Mouse (Mus musculus) liver, postnatal 0 days (tissue): ENCODE data around the gene Uts2r. TPM values are rescaled to one million over a fixed set of nuclear protein-coding genes. Genes with fewer than 3 reads are reported as not detected.

Experiments
- ATAC-seq: fragments of 200-750 bp; cut with Nextera tagmentation; 2 replicates; pipeline ENCODE4 v1.8.0; 2017; ENCODE audit warnings: mild to moderate bottlenecking, moderate library complexity
- DNase-seq: peaks from one replicate; pipeline ENCODE4 v3.0.0-alpha.2; 2016
- H3K27ac ChIP-seq: fragments of 300-500 bp; sonication (generic); 2 replicates; pipeline ENCODE4 v1.5.1; 2014; ENCODE audit warnings: antibody characterized with exemption, moderate library complexity, mild to moderate bottlenecking, low read depth
- H3K27me3 ChIP-seq: fragments of 300-500 bp; sonication (generic); 2 replicates; pipeline ENCODE4 v1.6.1; 2014; ENCODE audit warnings: low read length, control low read depth, mixed read lengths; ENCODE audit not compliant: insufficient read depth
- H3K36me3 ChIP-seq: fragments of 300-500 bp; sonication (generic); replicated peaks from 2 replicates; pipeline ENCODE4 v1.6.1; 2014; ENCODE audit warnings: mild to moderate bottlenecking, control low read depth, low read length, moderate library complexity, mixed read lengths; ENCODE audit not compliant: insufficient read depth
- H3K4me1 ChIP-seq: fragments of 300-500 bp; sonication (generic); 2 replicates; pipeline ENCODE4 v1.6.1; 2014; ENCODE audit warnings: antibody characterized with exemption, mild to moderate bottlenecking, control low read depth; ENCODE audit not compliant: insufficient read depth
- H3K4me2 ChIP-seq: fragments of 300-500 bp; sonication (generic); 2 replicates; pipeline ENCODE4 v1.6.1; 2014; ENCODE audit warnings: low read depth, mild to moderate bottlenecking, low read length, moderate library complexity, mixed read lengths
- H3K4me3 ChIP-seq: fragments of 300-500 bp; sonication (generic); 2 replicates; pipeline ENCODE4 v1.5.1; 2014; ENCODE audit warnings: low read depth, low read length
- H3K9ac ChIP-seq: fragments of 300-500 bp; sonication (generic); replicated peaks from 2 replicates; pipeline ENCODE4 v1.6.1; 2014; ENCODE audit warnings: mild to moderate bottlenecking, moderate library complexity
- H3K9me3 ChIP-seq: fragments of 300-500 bp; sonication (generic); 2 replicates; pipeline ENCODE4 v1.6.1; 2016; ENCODE audit warnings: mild to moderate bottlenecking, control low read depth, low read length, mixed read lengths
- CTCF ChIP-seq: sonication (generic); IDR thresholded peaks from 2 replicates; pipeline ENCODE4 v1.5.1; 2016; ENCODE audit warnings: antibody characterized with exemption, low read depth
- EP300 ChIP-seq: IDR thresholded peaks from 2 replicates; pipeline ENCODE4 v1.6.1; 2016; ENCODE audit warnings: antibody characterized with exemption, low read depth, mild to moderate bottlenecking
- WGBS: fragments of 180-500 bp; shearing (Covaris S2); extraction: QIAGEN DNeasy Blood & Tissue Kit; methylation state at CpG from one replicate; pipeline ENCODE4 v1.1.7; 2014; ENCODE audit not compliant: insufficient replicate concordance; 5-methylcytosine and 5-hydroxymethylcytosine counted together
- polyA plus RNA-seq: library from polyadenylated mRNA; unstranded; fragments of >200 nt; fragmentation: Nextera tagmentation; extraction: Ambion mirVana; gene quantifications from 2 replicates; pipeline ENCODE4 v1.2.1, GENCODE M21; 2015

The Uts2r gene
- polyA plus RNA-seq, 1 experiment from 2014 or later: not detected

- DNase-seq (no peak), ATAC-seq (no peak)
- Histone ChIP-seq H3K4me1 (no peaks in the 10 kb centered on the region; the same call in 1 of the 2 replicates), H3K36me3 (no peaks in the 10 kb centered on the region), H3K27me3 (no peaks in the 10 kb centered on the region), H3K4me2 (no peak overlapping the region), H3K4me3 (no peak overlapping the region), H3K27ac (no peak overlapping the region), H3K9me3 (no peaks in the 10 kb centered on the region), H3K9ac (no peak overlapping the region)
- TF ChIP-seq CTCF (no peak), EP300 (no peak)
- whole genome bisulfite sequencing: 59% methylated on average over 3 of the region's 3 CpGs
Observed at GRCm38 (mm10) chr11:121174234-121174633, 14.2 kb downstream of the Uts2r start.

GRCm38 (mm10) chr11:121176285-121177270, 16.5 kb downstream of the Uts2r start:
- TF ChIP-seq EP300: no peak
- TF ChIP-seq CTCF: peak; percentile 96
- Histone ChIP-seq H3K4me3 (no peak overlapping the region), H3K27me3 (no peaks in the 10 kb centered on the region), H3K4me2 (no peak overlapping the region), H3K36me3 (no peaks in the 10 kb centered on the region), H3K9ac (no peak overlapping the region), H3K9me3 (no peaks in the 10 kb centered on the region), H3K4me1 (no peaks in the 10 kb centered on the region; the same call in 1 of the 2 replicates), H3K27ac (no peak overlapping the region)
- ATAC-seq (peak; percentile 71), DNase-seq (peak; percentile 66)
- WGBS: 50% methylated on average over 12 of the region's 12 CpGs

GRCm38 (mm10) chr11:121189681-121190080, 29.6 kb downstream of the Uts2r start:
- no peak overlapping the region for H3K27ac ChIP-seq
- 76% methylated on average over 3 of the region's 3 CpGs for WGBS
- no peaks in the 10 kb centered on the region; the same call in 1 of the 2 replicates for H3K36me3 ChIP-seq
- no peaks in the 10 kb centered on the region for H3K9me3 ChIP-seq
- ATAC-seq (no peak), DNase-seq (no peak)
- H3K4me2 ChIP-seq: no peak overlapping the region
- no peaks in the 10 kb centered on the region for H3K27me3 ChIP-seq
- H3K9ac ChIP-seq: no peak overlapping the region
- TF ChIP-seq EP300 (no peak), CTCF (no peak)
- H3K4me3 ChIP-seq: no peak overlapping the region
- H3K4me1 ChIP-seq: no peaks in the 10 kb centered on the region

- Histone ChIP-seq H3K9ac (no peak overlapping the region), H3K4me1 (no peaks in the 10 kb centered on the region), H3K4me2 (no peak overlapping the region), H3K9me3 (no peaks in the 10 kb centered on the region), H3K27me3 (no peaks in the 10 kb centered on the region), H3K4me3 (no peak overlapping the region), H3K27ac (no peak overlapping the region), H3K36me3 (no peaks in the 10 kb centered on the region; the same call in 1 of the 2 replicates)
- DNase-seq (no peak), ATAC-seq (no peak)
- TF ChIP-seq EP300 (no peak), CTCF (no peak)
- WGBS: 49% methylated on average over 2 of the region's 2 CpGs
Observed at GRCm38 (mm10) chr11:121192742-121193141, 32.7 kb downstream of the Uts2r start.

- H3K4me2 ChIP-seq: no peak overlapping the region
- H3K27ac ChIP-seq: no peak overlapping the region
- DNase-seq (no peak), ATAC-seq (no peak)
- no peak overlapping the region for H3K9ac ChIP-seq
- no peaks in the 10 kb centered on the region for H3K4me1 ChIP-seq
- H3K36me3 ChIP-seq: no peaks in the 10 kb centered on the region; the same call in 1 of the 2 replicates
- H3K27me3 ChIP-seq: no peaks in the 10 kb centered on the region
- WGBS: 89% methylated on average over 3 of the region's 3 CpGs
- no peak overlapping the region for H3K4me3 ChIP-seq
- TF ChIP-seq EP300: no peak
- TF ChIP-seq CTCF: no peak
- no peaks in the 10 kb centered on the region for H3K9me3 ChIP-seq
Observed at GRCm38 (mm10) chr11:121193415-121193814, 33.3 kb downstream of the Uts2r start.

- ATAC-seq (no peak), DNase-seq (no peak)
- Histone ChIP-seq H3K36me3 (no peaks in the 10 kb centered on the region), H3K9ac (no peak overlapping the region), H3K4me1 (no peaks in the 10 kb centered on the region), H3K27ac (no peak overlapping the region), H3K27me3 (no peaks in the 10 kb centered on the region), H3K4me3 (no peak overlapping the region), H3K4me2 (no peak overlapping the region), H3K9me3 (no peaks in the 10 kb centered on the region)
- WGBS: 50% methylated on average over 2 of the region's 2 CpGs
- TF ChIP-seq CTCF (no peak), EP300 (no peak)
Observed at GRCm38 (mm10) chr11:121198622-121199021, 38.6 kb downstream of the Uts2r start.
